Mouse (Mus musculus) mouse trophoblast stem cell (cell line): ENCODE data around the gene Phgr1.

Experiments
- in situ Hi-C, 2 experiments: fragments of 300-500 bp; cut with MseI, MboI; formaldehyde crosslinking; loops; 2 replicates in 1 of 2; 3 replicates in 1 of 2; pipeline ENCODE4 v1.15.1; 2025

The Phgr1 gene

DNA sequence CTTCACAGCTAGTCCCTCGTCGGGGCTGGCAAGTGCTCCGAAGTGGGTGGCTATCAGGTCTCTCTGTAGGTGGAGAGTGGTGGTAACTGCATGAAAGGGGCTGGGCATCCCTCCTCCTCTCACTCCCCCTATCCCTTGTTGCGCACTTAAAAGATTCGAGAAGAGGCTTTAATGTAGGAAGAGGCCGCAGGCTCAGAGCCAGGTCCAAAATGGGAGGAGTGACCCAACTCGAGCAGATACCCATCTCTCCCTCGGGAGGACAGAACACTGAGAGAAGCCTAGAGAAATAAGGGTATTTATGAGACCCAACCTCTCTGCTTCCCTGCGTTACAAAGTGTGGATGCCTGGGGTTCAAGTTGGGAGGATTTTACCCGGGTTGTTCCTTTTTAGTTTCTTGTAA lies 6.5 kb downstream of the Phgr1 start:
- in situ Hi-C loops = no loop called here

DNA sequence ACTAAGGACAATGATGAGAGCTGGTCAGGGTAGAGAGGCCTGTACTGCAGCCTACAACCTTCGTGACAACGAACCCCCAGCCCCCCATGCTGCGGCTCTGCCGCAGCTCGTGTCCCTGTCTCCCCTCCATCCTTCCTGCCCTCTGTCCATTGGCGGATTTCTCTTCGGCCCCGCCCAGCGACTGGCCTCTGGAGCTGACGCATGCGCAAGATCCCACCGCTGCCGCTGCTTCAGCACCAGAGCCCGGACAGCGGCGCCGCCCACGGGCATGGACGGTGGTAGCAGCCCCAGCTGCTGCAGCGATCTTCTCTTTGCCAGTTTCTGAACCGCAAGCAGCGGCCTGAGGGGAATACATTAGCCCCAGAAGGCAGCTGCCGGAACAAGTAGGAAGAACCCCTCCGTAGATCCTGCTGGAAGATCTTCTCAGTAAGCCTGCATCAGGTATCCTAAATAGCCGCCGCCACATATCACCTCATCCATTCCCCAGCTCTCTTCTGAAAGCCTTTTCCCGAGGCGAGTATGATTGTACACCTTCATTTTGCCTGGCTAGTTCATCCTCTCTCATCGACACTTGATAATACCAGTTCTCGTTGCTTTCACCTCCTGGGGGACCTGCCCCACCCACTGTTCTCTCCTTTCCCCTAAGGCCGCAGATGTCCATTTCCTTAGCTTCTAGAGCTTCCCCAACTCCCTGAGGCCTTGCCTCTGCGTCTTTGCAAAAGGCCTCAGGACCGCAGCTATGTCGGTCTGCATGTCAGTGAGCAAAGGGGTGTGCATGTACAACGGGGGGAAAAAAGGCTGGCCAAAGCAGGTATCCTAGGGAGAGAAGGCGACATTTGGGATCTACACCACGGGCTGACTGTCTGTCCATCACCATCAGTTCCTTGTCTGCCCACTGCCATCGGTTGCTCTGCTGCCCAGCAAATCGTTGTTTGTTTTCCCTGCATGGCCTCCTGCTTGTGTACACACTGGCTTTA lies 7.2 kb downstream of the Phgr1 start, which contains the start of gene Disp2:
TSS of gene Disp2 (plus strand) at position 216 of the 977 bp plus-strand sequence.
- in situ Hi-C loops = no loop called here

DNA sequence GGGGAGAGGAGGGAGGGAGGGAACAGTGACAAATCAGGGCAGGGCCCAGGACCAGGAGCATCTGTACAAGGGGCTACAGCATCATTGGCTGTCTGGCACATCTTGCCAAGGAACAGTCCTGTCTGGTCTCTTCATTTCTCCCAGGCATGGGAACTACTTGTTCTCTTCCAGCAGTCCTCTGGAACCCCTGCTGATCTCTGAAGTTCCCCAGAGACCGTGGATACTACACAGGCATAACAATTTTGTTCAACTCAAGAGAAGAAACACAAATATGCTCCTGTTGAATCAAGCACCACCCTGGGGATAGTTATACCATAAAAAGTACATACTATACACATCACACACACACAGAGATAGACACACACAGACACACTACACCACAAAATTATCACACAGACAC lies 8.5 kb downstream of the Phgr1 start:
- in situ Hi-C loops = no loop called here

DNA sequence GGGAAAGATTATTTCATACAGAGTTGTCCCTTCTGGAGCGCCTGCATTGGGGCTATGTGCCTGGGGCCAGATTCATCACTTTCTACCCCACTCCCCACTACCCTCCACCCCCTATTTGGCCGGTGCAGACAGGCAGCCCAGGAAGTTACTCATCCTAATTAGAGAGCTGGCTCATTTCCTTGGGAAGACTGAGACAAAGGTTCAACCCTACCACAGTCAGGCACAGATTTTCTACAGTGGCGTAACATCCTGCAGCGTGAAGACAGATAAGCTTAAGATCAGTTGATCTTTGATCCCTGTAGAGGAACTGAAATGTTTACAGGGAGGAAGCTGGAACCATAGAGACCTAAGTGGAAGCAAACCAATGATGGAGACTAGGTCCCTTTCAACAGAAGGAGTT lies 9.7 kb downstream of the Phgr1 start:
- in situ Hi-C loops = no loop called here

DNA sequence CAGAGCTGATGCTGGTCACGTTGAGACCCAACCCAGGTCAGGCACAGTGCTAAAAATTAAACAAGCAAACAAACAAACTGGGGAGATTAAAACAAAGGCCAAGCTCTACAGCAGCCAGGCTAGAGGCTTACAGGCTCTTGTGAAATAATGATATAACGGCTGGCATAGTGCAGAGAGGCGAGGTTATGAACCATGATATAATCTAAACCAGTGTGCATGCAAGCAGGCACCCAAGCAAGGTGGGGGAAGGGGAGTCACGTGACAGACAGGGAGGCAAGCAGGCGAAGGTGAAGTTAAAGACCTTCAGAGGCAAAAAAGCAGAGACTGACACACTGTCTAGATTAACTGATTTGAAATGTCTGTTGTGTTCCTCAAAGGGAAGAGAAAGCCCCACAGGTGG lies 10.5 kb downstream of the Phgr1 start:
- in situ Hi-C loops = no loop called here

DNA sequence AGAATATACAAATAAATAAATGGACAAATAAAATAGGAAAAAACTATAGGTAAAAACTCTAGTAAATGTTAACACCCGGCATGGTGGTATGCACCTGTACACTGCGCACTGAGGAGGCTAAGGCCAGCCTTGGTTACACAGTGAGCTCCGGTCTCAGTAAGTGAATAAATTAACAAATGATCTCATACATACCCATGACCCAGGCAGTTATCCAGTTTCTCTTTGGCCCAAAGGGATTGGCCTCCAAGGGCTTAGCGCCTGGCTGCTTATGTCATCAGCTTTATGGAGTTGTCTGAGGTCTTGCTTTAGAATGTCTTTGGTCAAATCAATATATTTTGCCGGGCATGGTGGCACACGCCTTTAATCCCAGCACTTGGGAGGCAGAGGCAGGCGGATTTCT lies 11.1 kb downstream of the Phgr1 start:
- in situ Hi-C loops = no loop called here

DNA sequence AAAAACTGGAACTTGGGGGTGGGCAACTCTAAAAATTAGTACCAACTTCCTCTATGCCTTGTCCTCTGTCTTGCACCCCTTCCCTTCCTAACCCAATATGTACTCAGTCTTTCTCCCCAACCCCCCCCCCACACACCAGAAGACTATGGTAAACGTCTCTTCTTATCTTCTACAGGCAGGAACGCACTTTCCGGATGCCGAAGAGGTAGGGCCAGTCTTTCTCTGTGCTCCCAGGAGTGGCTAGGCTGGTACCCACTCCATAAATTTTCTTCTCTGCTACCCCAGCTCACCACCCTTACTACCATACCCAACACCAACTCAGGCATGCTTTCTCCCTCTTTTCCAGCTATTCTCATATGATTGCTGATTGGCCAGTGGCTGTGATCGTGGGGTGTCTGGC lies 14.0 kb downstream of the Phgr1 start:
- in situ Hi-C loops = no loop called here

DNA sequence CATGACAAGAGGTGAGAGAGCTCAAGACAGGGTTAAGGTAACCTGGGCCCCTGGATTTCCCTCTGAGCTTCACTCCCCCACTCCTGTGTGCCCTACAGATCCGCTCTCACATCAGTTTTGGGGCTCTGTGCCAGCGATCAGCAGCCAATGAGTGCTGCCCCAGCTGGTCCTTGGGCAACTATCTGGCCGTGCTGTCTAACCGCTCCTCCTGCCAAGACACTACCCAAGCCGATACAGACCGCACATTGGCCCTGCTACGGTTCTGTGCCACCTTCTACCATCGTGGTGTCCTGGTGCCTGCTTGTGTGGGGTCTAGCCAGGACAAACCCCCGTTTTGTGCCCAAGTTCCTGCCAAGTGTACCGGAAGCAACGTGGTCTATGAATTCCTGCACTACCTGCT lies 16.9 kb downstream of the Phgr1 start:
- in situ Hi-C loops = no loop called here

DNA sequence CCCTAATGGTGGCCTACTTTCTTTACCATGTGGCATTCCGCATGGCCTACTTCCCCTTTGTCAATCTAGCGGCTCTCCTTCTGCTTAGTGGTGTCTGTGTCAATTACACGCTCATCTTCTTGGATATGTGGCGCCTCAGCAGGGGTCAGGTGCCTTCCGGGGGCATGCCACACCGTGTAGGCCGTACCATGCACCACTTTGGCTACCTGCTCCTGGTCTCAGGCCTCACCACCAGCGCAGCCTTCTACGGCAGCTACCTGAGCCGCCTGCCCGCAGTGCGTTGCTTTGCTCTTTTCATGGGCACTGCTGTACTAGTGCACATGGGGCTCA lies 17.6 kb downstream of the Phgr1 start:
- in situ Hi-C loops = no loop called here

DNA sequence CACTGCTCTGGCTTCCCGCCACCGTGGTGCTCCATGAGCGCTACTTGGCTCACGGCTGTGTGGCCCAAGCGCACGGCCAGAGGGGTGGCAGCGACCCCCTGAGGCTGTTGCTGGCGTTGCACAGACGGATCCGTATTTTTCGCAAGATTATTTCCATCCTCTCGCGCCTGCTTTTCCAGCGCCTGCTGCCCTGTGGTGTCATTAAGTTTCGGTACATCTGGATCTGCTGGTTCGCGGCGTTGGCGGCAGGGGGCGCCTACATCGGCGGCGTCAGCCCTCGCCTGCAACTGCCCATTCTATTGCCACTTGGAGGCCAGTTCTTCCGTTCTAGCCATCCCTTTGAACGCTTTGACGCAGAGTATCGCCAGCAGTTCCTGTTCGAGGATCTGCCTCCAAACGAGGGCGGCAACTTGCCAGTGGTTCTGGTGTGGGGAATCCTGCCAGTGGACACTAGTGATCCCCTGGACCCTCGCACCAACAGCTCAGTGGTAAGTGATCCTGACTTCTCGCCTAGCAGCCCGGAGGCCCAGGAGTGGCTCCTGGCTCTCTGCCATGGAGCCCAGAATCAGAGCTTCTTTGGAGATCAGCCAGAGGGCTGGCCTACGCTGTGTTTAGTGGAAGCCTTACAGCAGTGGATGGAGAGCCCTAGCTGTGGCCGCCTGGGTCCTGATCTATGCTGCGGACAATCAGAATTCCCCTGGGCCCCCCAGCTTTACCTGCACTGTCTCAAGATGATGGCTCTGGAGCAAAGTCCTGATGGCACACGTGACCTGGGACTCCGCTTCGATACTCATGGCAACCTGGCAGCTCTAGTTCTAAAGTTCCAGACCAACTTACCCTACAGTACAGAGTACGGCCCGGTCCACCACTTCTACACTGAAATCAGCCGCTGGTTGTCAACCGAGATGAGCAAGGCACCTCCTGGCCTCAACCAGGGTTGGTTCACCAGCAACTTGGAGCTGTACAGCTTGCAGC lies 18.3 kb downstream of the Phgr1 start:
- in situ Hi-C loops = no loop called here

DNA sequence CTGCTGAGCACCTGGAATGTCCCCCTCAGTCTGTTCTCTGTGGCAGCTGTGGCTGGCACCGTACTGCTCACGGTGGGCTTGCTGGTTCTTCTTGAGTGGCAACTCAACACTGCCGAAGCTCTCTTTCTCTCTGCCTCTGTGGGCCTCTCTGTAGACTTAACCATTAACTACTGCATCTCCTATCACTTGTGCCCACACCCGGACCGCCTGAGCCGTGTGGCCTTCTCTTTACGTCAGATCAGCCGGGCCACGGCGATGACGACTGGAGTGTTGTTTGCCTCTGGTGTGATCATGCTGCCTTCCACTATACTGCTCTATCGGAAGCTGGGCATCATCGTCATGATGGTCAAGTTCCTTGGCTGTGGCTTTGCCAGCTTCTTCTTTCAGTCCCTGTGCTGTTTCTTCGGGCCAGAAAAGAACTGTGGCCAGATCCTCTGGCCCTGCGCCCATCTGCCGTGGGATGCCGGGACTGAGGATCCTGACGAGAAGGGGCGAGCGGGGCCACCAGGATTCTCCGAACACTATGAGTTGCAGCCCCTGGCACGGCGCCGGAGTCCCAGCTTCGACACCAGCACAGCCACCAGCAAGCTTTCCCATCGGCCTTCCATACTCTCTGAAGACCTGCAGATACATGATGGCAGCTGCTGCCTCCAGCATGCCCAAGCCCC lies 19.2 kb downstream of the Phgr1 start:
- in situ Hi-C loops = no loop called here

DNA sequence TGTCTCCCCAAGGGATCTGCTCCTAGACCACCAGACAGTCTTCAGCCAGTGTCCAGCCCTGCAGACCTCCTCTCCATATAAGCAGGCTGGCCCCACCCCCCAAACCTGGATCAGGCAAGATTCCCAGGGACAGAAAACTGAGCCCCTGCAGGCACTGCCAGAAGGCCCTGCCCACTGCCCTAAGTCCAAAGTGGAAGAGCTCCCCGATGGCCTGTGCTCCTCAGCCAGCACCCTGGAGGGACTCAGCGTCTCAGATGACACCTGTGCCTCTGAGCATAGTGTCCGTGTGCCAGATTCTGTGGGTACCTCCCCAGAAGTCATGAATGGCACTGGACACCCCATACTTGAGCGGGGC lies 19.7 kb downstream of the Phgr1 start:
- in situ Hi-C loops = no loop called here

DNA sequence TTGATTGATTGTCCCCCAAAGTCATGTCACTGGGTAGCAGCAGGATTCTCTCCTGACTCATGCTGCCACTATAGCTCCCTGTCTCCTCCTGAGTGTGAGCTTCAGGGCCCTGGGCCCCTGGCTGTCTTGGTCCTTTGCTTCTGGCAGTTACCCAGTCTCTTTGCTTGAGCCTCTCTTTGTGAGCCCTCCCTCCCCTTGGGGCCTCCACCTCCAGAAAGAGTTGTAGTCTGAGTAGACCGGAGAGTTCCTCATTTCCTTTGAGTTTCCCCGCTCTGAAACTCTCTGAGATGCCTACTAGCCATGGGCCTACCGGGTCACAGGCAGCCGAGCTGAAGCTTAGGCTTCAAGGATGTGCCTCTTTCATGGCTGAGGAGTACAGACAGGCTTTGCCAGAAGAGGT lies 21.1 kb downstream of the Phgr1 start:
- in situ Hi-C loops = no loop called here

DNA sequence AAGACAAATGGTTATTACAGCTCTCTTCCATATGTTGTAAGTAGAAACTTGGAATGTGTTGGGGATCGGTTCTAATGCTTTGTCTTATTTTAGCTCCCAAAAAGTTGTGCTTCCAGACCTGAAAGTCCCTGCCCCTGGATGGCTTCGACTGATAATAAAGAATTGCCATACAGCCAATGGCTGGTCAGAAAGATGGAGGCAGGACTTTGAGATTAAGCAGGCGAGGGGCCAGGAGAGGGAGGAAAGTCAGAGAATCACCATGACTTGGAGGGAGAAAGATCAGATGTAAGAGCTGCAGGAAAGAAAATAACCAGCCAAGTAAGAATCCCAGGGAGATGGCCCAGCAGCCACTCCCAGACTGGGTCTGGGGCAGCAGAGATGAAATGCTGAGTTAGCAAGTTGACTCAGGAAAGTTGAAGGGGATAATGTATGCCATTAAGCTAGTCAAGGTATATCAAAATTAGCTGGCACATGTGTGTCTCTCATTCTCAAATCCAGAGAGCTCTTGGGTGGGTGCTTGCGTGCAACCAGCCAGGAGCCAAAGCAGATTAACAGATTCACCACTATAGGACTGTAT lies 30.1 kb downstream of the Phgr1 start:
- in situ Hi-C loops = no loop called here

DNA sequence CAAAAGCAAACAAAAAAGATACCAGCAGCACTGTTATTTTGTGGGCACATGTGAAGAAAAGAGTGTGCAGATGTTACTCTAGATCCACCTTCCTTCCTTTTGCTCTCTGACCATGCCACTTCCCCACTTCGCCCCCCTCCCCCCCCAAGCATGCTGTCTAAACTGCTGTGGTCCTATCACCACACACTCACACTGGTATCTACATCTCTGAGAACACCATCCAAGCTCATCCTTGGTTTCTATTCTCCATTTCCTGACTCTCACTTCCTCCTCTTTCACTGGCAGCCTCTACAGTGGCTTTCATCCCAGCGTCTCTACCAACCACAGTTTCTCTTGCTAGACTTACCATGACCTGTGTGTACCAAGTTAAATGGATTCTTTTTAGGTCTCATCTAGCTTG lies 31.9 kb downstream of the Phgr1 start:
- in situ Hi-C loops = no loop called here

DNA sequence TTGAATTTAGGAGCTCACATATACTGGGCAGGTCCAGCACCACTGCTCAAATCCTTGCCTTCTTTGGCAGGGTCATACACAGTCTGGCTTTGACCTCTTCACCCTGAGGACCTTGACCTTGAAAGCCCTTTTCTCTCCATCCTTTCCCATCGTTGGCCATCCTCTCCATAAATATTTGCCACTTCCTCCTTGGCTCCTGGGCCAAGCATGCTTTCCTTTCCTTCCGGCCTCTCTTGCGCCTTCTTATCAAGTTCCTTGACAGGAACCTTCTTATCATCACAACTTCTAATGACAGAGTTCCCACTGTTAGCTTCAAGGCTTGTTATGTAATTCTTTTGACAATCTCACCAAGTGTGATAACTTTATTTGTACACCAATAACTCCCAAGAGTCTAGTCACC lies 32.6 kb downstream of the Phgr1 start:
- in situ Hi-C loops = no loop called here

DNA sequence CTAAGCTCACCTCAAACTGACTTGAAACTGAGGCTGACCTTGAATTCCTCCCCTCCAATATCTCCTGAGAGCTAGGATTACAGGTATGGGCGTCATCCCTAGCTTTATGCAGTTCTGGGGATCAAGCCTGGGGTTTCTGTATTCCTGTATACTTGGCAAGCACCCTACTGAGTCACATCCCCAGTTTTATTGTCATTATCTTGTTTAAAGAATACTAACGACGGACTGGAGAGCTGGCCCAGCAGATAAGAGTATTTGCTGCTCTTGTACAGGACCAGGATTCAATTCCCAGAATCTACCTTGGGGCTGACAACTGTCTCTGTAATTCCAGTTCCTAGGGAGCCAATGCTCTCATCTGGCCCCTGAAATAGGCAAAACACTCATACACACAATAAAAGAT lies 33.2 kb downstream of the Phgr1 start:
- in situ Hi-C loops = no loop called here

DNA sequence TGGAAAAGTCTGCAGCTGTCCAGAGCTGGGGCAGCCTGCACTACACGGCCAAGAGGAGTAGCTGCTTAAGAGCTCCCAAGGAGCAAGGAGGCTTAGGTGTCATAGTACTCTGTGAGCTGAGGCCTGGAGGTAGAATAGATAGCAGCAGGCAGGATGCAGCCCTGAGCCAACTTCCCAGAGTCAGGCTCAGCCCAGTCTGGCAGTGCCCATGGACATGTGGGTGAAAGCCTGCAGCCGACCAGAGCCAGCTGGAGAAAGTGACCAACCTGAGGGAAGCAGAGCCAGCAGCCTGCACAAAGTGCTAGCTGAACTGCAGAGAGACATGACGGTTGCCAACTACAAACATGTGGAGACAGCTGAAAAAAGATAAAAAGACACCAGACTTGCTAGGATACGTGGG lies 34.3 kb downstream of the Phgr1 start:
- in situ Hi-C loops = no loop called here

DNA sequence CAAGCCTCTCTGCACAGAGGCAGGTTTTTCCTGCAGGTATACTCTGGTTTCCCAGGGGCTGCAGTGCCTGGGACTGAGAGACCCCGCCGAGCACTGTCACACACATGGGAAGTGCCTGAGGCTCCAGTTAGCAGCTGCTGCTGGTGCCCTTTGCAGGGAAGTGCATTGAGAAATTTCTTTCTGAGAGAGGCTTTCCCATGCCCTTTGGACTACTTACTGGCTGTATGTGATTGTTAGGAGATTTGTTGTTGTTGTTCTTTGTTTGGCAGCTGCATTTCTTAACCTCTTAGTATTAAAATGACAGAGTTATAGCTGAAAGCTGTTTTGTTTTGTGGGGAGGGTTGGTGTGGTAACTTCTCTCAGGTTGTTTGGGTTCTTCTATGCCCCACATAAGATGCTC lies 38.3 kb downstream of the Phgr1 start:
- in situ Hi-C loops = no loop called here

DNA sequence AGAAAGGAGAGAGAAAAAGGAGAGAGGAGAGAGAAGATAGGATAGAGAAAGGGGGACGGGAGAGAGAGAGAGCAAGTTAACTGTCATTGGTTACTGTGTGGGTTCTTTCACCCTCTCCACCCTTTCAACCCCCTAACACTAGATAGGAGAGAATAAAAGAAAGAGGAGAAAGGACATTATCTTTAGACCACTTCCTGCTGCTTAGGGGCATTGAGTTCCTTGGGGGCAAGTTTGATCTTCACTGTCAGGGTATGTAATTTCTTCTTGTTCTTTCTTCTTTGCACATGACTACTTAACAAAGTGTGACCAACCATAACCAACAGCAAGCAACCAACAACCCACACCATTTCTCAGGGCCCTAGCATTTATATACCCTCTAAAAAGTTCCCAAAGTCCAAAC lies 40.2 kb downstream of the Phgr1 start:
- in situ Hi-C loops = no loop called here

DNA sequence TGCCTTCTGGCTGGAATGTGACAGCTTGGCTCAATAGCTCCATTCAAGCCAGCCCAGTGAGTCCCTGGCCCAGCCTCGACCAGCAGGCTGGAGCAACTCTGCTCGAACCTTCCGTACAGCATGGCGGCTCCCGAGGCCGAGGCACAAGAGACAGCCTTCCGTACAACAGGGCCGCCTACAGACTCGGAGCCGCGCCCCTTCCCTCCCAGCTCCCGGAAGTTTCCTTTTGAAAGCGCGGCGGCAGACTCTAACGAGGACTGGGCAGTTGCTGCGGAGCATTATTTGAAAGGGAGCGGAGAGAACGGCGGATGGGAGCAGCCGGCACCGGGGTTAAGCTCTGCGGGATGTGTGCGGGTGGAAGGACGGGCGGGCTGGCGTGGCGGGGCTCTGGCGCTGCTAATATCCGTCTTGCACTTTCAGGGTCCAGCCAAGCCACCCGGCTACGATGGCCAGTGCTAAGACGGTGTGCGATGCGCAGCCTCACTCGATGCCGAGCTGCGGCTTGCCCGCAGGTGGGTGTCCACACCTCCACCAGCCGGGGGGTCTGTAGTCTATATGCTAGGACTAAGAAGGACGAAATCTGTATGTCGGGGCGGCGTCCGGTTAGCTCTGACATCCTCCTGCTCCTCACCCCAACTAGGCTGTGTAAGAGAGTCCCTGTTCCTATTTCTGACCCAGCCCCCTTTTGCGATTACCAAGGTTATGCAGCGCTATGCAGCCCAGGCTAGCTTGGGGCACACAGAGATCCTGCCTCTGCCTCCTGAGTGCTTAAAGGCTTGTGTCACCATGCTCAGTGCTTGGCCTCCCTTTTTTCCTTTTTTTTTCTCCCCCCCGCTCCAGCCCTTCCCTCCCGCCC lies 41.6 kb downstream of the Phgr1 start, which contains the start of gene Knstrn:
TSS of gene Knstrn (plus strand) at position 23 of the 856 bp plus-strand sequence.
- in situ Hi-C loops = no loop called here
